In genomic region chr12:107983211-107983610, GRCm38 (mm10) we compare ENCODE assay signal across 27 mouse cellular contexts. TPM values are rescaled to one million over a fixed set of nuclear protein-coding genes. Genes with fewer than 3 reads are reported as not detected.
DNase-seq lines count a peak whose midpoint lies in the region; ATAC-seq lines count a peak whose summit lies in the region.
"Had no signal": no experiment of that assay in that cellular context is flagged by ENCODE, and none has a peak within 500 bp of the region (broad histone marks: within the 10 kb centered on the region; RNA-seq: fewer than 3 reads in every experiment).

No protein-coding gene starts in this region.

- DNase-seq in heart, adult 18-20 months, result peak; percentile 51 to 52
- peak; percentile 48 for DNase-seq in CD4-positive helper T cell, adult 2 months (ENCODE audit: low read depth, low spot score)
- peak; percentile 19 to 38 for DNase-seq in heart, adult 9 months (ENCODE audit: low spot score in 2 of 2)
- DNase-seq in induced T-regulatory cell, adult 2 months (ENCODE audit: low read depth), result peak; percentile 62
- DNase-seq in right cerebral cortex, adult 2 months (ENCODE audit: low spot score in 2 of 2), result no peak
- DNase-seq: adrenal gland, adult 8-10 months; cerebellum, adult 18-20 months; cerebellum, postnatal 14 days; gastrocnemius, adult 2 months; kidney, postnatal 25 days; layer of hippocampus, adult 9-11 months; liver, embryonic 13.5 days; lung, adult 2 months; lung, postnatal 14 days; right cerebral cortex, adult 18-20 months; thymus, postnatal 25 days had no signal

- H3K4me2 ChIP-seq in heart, embryonic 12.5 days, result no peak overlapping the region
- no peak overlapping the region for H3K4me2 ChIP-seq in liver, embryonic 12.5 days
- H3K4me2 ChIP-seq: embryonic facial prominence, embryonic 12.5 days; limb, embryonic 13.5 days; liver, embryonic 13.5 days; midbrain, embryonic 13.5 days; neural tube, embryonic 12.5 days; stomach, embryonic 15.5 days had no signal

- H3K27me3 ChIP-seq in heart, embryonic 12.5 days (replicated peaks), result peaks cover 17% of the 10 kb centered on the region
- peaks cover 81% of the 10 kb centered on the region for H3K27me3 ChIP-seq in liver, embryonic 12.5 days (replicated peaks)
- H3K27me3 ChIP-seq: embryonic facial prominence, embryonic 12.5 days; neural tube, embryonic 12.5 days; stomach, embryonic 15.5 days had no signal

- no peak overlapping the region for H3K27ac ChIP-seq in heart, embryonic 12.5 days (ENCODE audit: poor library complexity, severe bottlenecking)
- no peak overlapping the region for H3K27ac ChIP-seq in liver, embryonic 12.5 days
- H3K27ac ChIP-seq: embryonic facial prominence, embryonic 12.5 days; gastrocnemius, adult 2 months; limb, embryonic 13.5 days; liver, embryonic 13.5 days; midbrain, embryonic 13.5 days; neural tube, embryonic 12.5 days; stomach, embryonic 15.5 days had no signal

- no peaks in the 10 kb centered on the region for H3K36me3 ChIP-seq in heart, embryonic 12.5 days
- H3K36me3 ChIP-seq in liver, embryonic 12.5 days, result no peaks in the 10 kb centered on the region
- H3K36me3 ChIP-seq: liver, embryonic 13.5 days; stomach, embryonic 15.5 days had no signal

- peaks cover 52% of the 10 kb centered on the region for H3K4me1 ChIP-seq in heart, embryonic 12.5 days (replicated peaks)
- H3K4me1 ChIP-seq in liver, embryonic 12.5 days, result 0 out of 2 replicates have a peak, but pooled peaks cover 4% of the 10 kb centered on the region

- no peak for ATAC-seq in heart, embryonic 12.5 days (ENCODE audit: insufficient number of reproducible peaks, low FRiP score)
- no peak for ATAC-seq in liver, embryonic 12.5 days
- ATAC-seq: activated CD4-positive, CD25-positive, alpha-beta regulatory T cell, adult 4 months; hindbrain, embryonic 16.5 days; intestine, embryonic 16.5 days; midbrain, embryonic 13.5 days had no signal

- no peak overlapping the region for H3K4me3 ChIP-seq in heart, embryonic 12.5 days
- H3K4me3 ChIP-seq in liver, embryonic 12.5 days, result no peak overlapping the region
- H3K4me3 ChIP-seq: embryonic facial prominence, embryonic 12.5 days; gastrocnemius, adult 2 months; limb, embryonic 13.5 days; liver, embryonic 13.5 days; midbrain, embryonic 13.5 days; neural tube, embryonic 12.5 days; stomach, embryonic 15.5 days had no signal

- WGBS in heart, embryonic 12.5 days, result 44% methylated on average over 8 of the region's 8 CpGs
- WGBS in liver, embryonic 12.5 days (ENCODE audit: insufficient replicate concordance), result 61% methylated on average over 8 of the region's 8 CpGs

- no peak overlapping the region for H3K9ac ChIP-seq in heart, embryonic 12.5 days
- H3K9ac ChIP-seq in liver, embryonic 12.5 days, result no peak overlapping the region
- H3K9ac ChIP-seq: embryonic facial prominence, embryonic 12.5 days; limb, embryonic 13.5 days; liver, embryonic 13.5 days; midbrain, embryonic 13.5 days; neural tube, embryonic 12.5 days; stomach, embryonic 15.5 days had no signal

- no peaks in the 10 kb centered on the region for H3K9me3 ChIP-seq in heart, embryonic 12.5 days (replicated peaks)
- no peaks in the 10 kb centered on the region for H3K9me3 ChIP-seq in liver, embryonic 12.5 days (replicated peaks)
- H3K9me3 ChIP-seq: embryonic facial prominence, embryonic 12.5 days; limb, embryonic 13.5 days; liver, embryonic 13.5 days; midbrain, embryonic 13.5 days; neural tube, embryonic 12.5 days; stomach, embryonic 15.5 days had no signal

RNA-seq across cellular contexts. Expression of gene Bcl11b, which starts 20.2 kb away (rescaled TPM):
- total RNA-seq in heart, adult 18-20 months (2021), result 1 to 10 TPM in 1 of 2 experiments, under 1 TPM in 1; 0.69 to 1.1 TPM
- polyA plus RNA-seq in heart, embryonic 12.5 days (2016; fragmentation: Nextera tagmentation; extraction: Ambion mirVana), result 4.9 and 5.0 TPM in 2 replicates
- polyA plus RNA-seq in liver, embryonic 12.5 days (2016; fragmentation: Nextera tagmentation; extraction: Ambion mirVana), result 0.30 and 0.31 TPM in 2 replicates
- polyA plus RNA-seq: C2C12 had no signal

Comparison
In these comparisons a context has a peak if more than half of its experiments do, and no peak if none do; other contexts are left out.
1. DNase-seq: peak in heart, adult 18-20 months (2 of 2), CD4-positive helper T cell, adult 2 months (single experiment), heart, adult 9 months (2 of 2) and induced T-regulatory cell, adult 2 months (single experiment); none in right cerebral cortex, adult 2 months (0 of 2).